ENCODE assay signal across 9 mouse cellular contexts in genomic region chr19:3774159-3774558, GRCm38 (mm10). TPM values are rescaled to one million over a fixed set of nuclear protein-coding genes. Genes with fewer than 3 reads are reported as not detected.
A peak's percentile ranks its signal among the peaks of the same experiment; 100 is the strongest.
DNase-seq lines count a peak whose midpoint lies in the region; ATAC-seq and TF ChIP-seq lines count a peak whose summit lies in the region.
"Had no signal": no experiment of that assay in that cellular context is flagged by ENCODE, and none has a peak within 500 bp of the region (broad histone marks: within the 10 kb centered on the region; RNA-seq: fewer than 3 reads in every experiment).

No protein-coding gene starts in this region.

- no peak overlapping the region for H3ac ChIP-seq in myocyte (ENCODE audit: control insufficient read depth, insufficient read length)

- no peaks in the 10 kb centered on the region for H3K9me3 ChIP-seq in kidney, embryonic 14.5 days (ENCODE audit: control insufficient read depth, low read length)
- H3K9me3 ChIP-seq in E14TG2a.4 (ENCODE audit: low read length), result no peaks in the 10 kb centered on the region
- H3K9me3 ChIP-seq in forebrain, embryonic 11.5 days (ENCODE audit: control insufficient read depth, low read length), result no peaks in the 10 kb centered on the region
- H3K9me3 ChIP-seq: embryonic facial prominence, embryonic 15.5 days had no signal

- H3K79me2 ChIP-seq in myocyte (ENCODE audit: control insufficient read depth, insufficient read depth), result peaks cover 99% of the 10 kb centered on the region

- ATAC-seq in kidney, embryonic 14.5 days (ENCODE audit: low FRiP score, low TSS enrichment), result no peak
- ATAC-seq in forebrain, embryonic 11.5 days (replicated peaks; ENCODE audit: low FRiP score), result no peak

- no peak for TF ChIP-seq POLR2A in myocyte (IDR thresholded peaks at IDR 0.05; ENCODE audit: insufficient read length, low read depth)

- H3K27ac ChIP-seq in kidney, embryonic 14.5 days (ENCODE audit: low read depth, low read length), result no peak overlapping the region
- H3K27ac ChIP-seq in forebrain, embryonic 11.5 days (ENCODE audit: low read depth, low read length), result no peak overlapping the region
- H3K27ac ChIP-seq: embryonic facial prominence, embryonic 15.5 days had no signal

- H3K4me1 ChIP-seq in kidney, embryonic 14.5 days (ENCODE audit: control insufficient read depth, insufficient read depth, low read length), result 0 out of 2 replicates have a peak, but pooled peaks cover 8% of the 10 kb centered on the region
- H3K4me1 ChIP-seq in E14TG2a.4 (replicated peaks; ENCODE audit: low read depth, low read length), result peaks cover 33% of the 10 kb centered on the region
- 0 out of 2 replicates have a peak, but pooled peaks cover 3% of the 10 kb centered on the region for H3K4me1 ChIP-seq in forebrain, embryonic 11.5 days (replicated peaks; ENCODE audit: control insufficient read depth, insufficient read depth, low read length)

- TF ChIP-seq CTCF in E14TG2a.4 (conservative IDR thresholded peaks at IDR 0.05; ENCODE audit: low read length), result peak; percentile 23; the same call in 1 of the 2 replicates

- no peak overlapping the region for H3K9ac ChIP-seq in kidney, embryonic 14.5 days (ENCODE audit: low read depth, low read length)
- H3K9ac ChIP-seq in forebrain, embryonic 11.5 days (ENCODE audit: low read length), result no peak overlapping the region
- H3K9ac ChIP-seq: embryonic facial prominence, embryonic 15.5 days had no signal

- no peak overlapping the region for H3K4me3 ChIP-seq in kidney, embryonic 14.5 days (ENCODE audit: low read length)
- no peak overlapping the region for H3K4me3 ChIP-seq in E14TG2a.4 (replicated peaks; ENCODE audit: low read length)
- H3K4me3 ChIP-seq in myocyte, result no peak overlapping the region
- no peak overlapping the region for H3K4me3 ChIP-seq in forebrain, embryonic 11.5 days (ENCODE audit: low read depth, low read length)
- H3K4me3 ChIP-seq: embryonic facial prominence, embryonic 15.5 days had no signal

- no peaks in the 10 kb centered on the region for H3K27me3 ChIP-seq in kidney, embryonic 14.5 days (ENCODE audit: control insufficient read depth, insufficient read depth, low read length)
- H3K27me3 ChIP-seq in E14TG2a.4 (ENCODE audit: insufficient read depth, low read length) (no peaks in the 10 kb centered on the region), myocyte (ENCODE audit: control insufficient read depth, insufficient read depth, insufficient read length) (no peaks in the 10 kb centered on the region)
- no peaks in the 10 kb centered on the region for H3K27me3 ChIP-seq in forebrain, embryonic 11.5 days (ENCODE audit: control insufficient read depth, insufficient read depth, low read length)
- H3K27me3 ChIP-seq: embryonic facial prominence, embryonic 15.5 days had no signal

- H3K36me3 ChIP-seq in kidney, embryonic 14.5 days (ENCODE audit: control insufficient read depth, insufficient read depth, low read length), result peaks cover 10% of the 10 kb centered on the region; the same call in 1 of the 2 replicates
- H3K36me3 ChIP-seq in E14TG2a.4 (ENCODE audit: insufficient read depth, low read length), result peaks cover 20% of the 10 kb centered on the region
- no peaks in the 10 kb centered on the region for H3K36me3 ChIP-seq in myocyte (ENCODE audit: control insufficient read depth, insufficient read depth)
- H3K36me3 ChIP-seq in forebrain, embryonic 11.5 days (ENCODE audit: control insufficient read depth, insufficient read depth, low read length), result no peaks in the 10 kb centered on the region

- DNase-seq in kidney, postnatal 10 days, result peak; percentile 27
- peak; percentile 57 for DNase-seq in adrenal gland, adult 8-10 months
- no peak for DNase-seq in forebrain, embryonic 11.5 days (ENCODE audit: low spot score)
- no peak for DNase-seq in ovary, postnatal 36 days (ENCODE audit: low spot score)
- DNase-seq in urinary bladder, postnatal 4 days (ENCODE audit: low spot score in 2 of 2), result no peak

- no peak overlapping the region for H3K4me2 ChIP-seq in kidney, embryonic 14.5 days (replicated peaks; ENCODE audit: low read depth, low read length)
- H3K4me2 ChIP-seq in myocyte (ENCODE audit: low read depth), result no peak overlapping the region
- no peak overlapping the region for H3K4me2 ChIP-seq in forebrain, embryonic 11.5 days (ENCODE audit: low read depth, low read length, severe bottlenecking)
- H3K4me2 ChIP-seq: embryonic facial prominence, embryonic 15.5 days had no signal

- WGBS in kidney, embryonic 14.5 days, result 68% methylated on average over 2 of the region's 2 CpGs
- 71% methylated on average over 2 of the region's 2 CpGs for WGBS in forebrain, embryonic 11.5 days

TF ChIP-seq in myocyte, 11 proteins besides CTCF, POLR2A, EP300 and RAD21:
- TF ChIP-seq CEBPB (IDR thresholded peaks at IDR 0.05; ENCODE audit: insufficient read depth, poor library complexity, severe bottlenecking) (peak; percentile 50; the same call in 1 of the 2 replicates), TCF12 (IDR thresholded peaks at IDR 0.05; ENCODE audit: insufficient read depth, poor library complexity, severe bottlenecking) (no peak)

RNA-seq across cellular contexts. Expression of gene Kmt5b, which starts 6.9 kb away (rescaled TPM):
- polyA plus RNA-seq in kidney, embryonic 14.5 days (2014; fragmentation: Nextera tagmentation; extraction: Ambion mirVana), result 20.2 and 41.7 TPM in 2 replicates
- total RNA-seq in adrenal gland, adult 8-10 months (2022), result 10 to 100 TPM; 46.7 to 80.0 (median 62.7) TPM
- 8.0 TPM for polyA plus RNA-seq in myocyte (2012; fragmentation: generic; extraction: Trizol)
- 43.2 and 44.6 TPM in 2 replicates for polyA plus RNA-seq in forebrain, embryonic 11.5 days (2014; fragmentation: Nextera tagmentation; extraction: Ambion mirVana)

Comparison
In these comparisons a context has a peak if more than half of its experiments do, and no peak if none do; other contexts are left out.
1. DNase-seq: peak in kidney, postnatal 10 days (single experiment) and adrenal gland, adult 8-10 months (single experiment); none in forebrain, embryonic 11.5 days (single experiment), ovary, postnatal 36 days (single experiment) and urinary bladder, postnatal 4 days (0 of 2).